Mouse (Mus musculus) heart, embryonic 14.5 days (tissue): ENCODE measurements at regions not wholly inside any gene's neighbourhood (a gene's known extent, or its start where the extent isn't known, plus 50 kb on each side); places are given as distances from the start of the nearest gene placed in this dataset.

Experiments
- ATAC-seq: fragments of 200-750 bp; cut with Nextera tagmentation; 2 replicates; pipeline ENCODE4 v1.8.0; 2017; ENCODE audit warnings: low read depth, moderate TSS enrichment; ENCODE audit not compliant: insufficient number of reproducible peaks, insufficient read depth, low FRiP score
- H3K27ac ChIP-seq, 2 experiments: fragments of 200-500 bp in 1 of 2; fragments of 300-500 bp in 1 of 2; sonication (generic) in 1 of 2; replicated peaks in 1 of 2; 2 replicates each; pipeline ENCODE4 v1.5.1; 2012 to 2014; ENCODE audit warnings: low read depth in 2 of 2, low read length in 2 of 2, control low read depth in 1 of 2, mild to moderate bottlenecking in 1 of 2, mixed read lengths in 1 of 2; ENCODE audit not compliant: control insufficient read depth in 1 of 2, insufficient read depth in 1 of 2
- H3K27me3 ChIP-seq: fragments of 300-500 bp; sonication (generic); 2 replicates; pipeline ENCODE4 v1.6.1; 2014; ENCODE audit warnings: mild to moderate bottlenecking, low read length, control low read depth; ENCODE audit not compliant: control insufficient read depth, insufficient read depth
- H3K36me3 ChIP-seq: fragments of 300-500 bp; sonication (generic); 2 replicates; pipeline ENCODE4 v1.6.1; 2014; ENCODE audit warnings: mild to moderate bottlenecking, control low read depth, low read length, mixed read lengths; ENCODE audit not compliant: control insufficient read depth, insufficient read depth
- H3K4me1 ChIP-seq, 2 experiments: fragments of 200-500 bp in 1 of 2; fragments of 300-500 bp in 1 of 2; sonication (generic) in 1 of 2; 2 replicates each; pipeline ENCODE4 v1.6.1; 2012 to 2014; ENCODE audit warnings: low read length in 2 of 2, control low read depth in 1 of 2, mixed read lengths in 1 of 2; ENCODE audit not compliant: control insufficient read depth in 2 of 2, insufficient read depth in 2 of 2
- H3K4me2 ChIP-seq: fragments of 300-500 bp; sonication (generic); 2 replicates; pipeline ENCODE4 v1.6.1; 2014; ENCODE audit warnings: mild to moderate bottlenecking, low read length
- H3K4me3 ChIP-seq, 2 experiments: fragments of 200-500 bp in 1 of 2; fragments of 300-500 bp in 1 of 2; sonication (generic) in 1 of 2; 2 replicates each; pipeline ENCODE4 v1.5.1; 2012 to 2014; ENCODE audit warnings: low read length in 2 of 2, mild to moderate bottlenecking in 2 of 2, control low read depth in 1 of 2, low read depth in 1 of 2, moderate library complexity in 1 of 2; ENCODE audit not compliant: control insufficient read depth in 1 of 2, insufficient read depth in 1 of 2
- H3K9ac ChIP-seq: fragments of 300-500 bp; sonication (generic); 2 replicates; pipeline ENCODE4 v1.6.1; 2014; ENCODE audit warnings: mild to moderate bottlenecking, low read length
- H3K9me3 ChIP-seq: fragments of 300-500 bp; sonication (generic); 2 replicates; pipeline ENCODE4 v1.6.1; 2016; ENCODE audit warnings: low read length, control low read depth; ENCODE audit not compliant: control insufficient read depth
- WGBS: fragments of 180-500 bp; shearing (Covaris S2); extraction: QIAGEN DNeasy Blood & Tissue Kit; methylation state at CpG from one replicate; pipeline ENCODE4 v1.1.7; 2014; 5-methylcytosine and 5-hydroxymethylcytosine counted together

DNA sequence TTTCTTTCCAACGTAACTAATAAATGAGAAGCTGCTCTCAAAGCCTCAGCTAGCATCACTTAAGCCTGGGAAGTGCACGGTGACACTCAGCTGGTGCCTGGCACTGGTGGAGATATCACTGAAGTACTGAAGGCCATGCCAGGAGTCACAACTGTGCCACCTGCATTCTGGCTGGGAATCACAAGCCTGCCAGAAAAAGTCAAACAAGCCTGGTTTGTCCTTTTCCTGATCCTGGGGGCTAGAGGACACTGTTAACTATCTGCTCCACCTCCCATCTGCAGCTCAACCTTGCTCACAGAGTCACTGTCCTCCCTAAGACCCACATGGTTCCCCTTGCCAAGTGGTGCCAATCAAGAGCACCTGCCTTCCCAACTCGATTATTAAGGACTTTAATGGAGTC lies 135.2 kb upstream of the Car8 start:
- Histone ChIP-seq H3K27ac (no peak overlapping the region), H3K9ac (no peak overlapping the region), H3K4me3 (no peak overlapping the region), H3K9me3 (no peaks in the 10 kb centered on the region), H3K4me1 (peaks cover 0 to 4% of the 10 kb centered on the region in 2 experiments; a peak in 1 of 4 replicates), H3K4me2 (no peak overlapping the region), H3K27me3 (no peaks in the 10 kb centered on the region), H3K36me3 (no peaks in the 10 kb centered on the region)
- ATAC-seq: no peak
- WGBS: 68% methylated on average over 3 of the region's 3 CpGs

DNA sequence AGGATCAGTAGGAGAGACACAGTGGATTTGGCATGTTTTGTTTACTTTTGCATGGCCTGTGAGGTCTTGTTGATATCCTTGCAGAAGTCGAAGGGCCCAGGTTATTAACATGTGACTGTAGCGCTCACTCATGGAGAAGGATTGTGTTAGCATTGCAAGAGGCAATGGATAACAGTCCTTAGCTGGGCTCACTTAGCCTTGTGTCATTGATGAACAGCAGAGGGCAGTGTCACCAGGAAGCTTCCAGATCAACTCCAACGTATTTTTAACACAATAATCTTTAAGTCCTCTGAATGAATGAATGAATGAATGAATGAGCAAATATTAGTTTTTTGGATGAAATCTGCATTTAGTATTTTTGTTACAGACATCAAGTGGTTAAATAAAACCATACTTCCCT lies 133.2 kb upstream of the Car8 start:
- ATAC-seq: no peak
- Histone ChIP-seq H3K9me3 (no peaks in the 10 kb centered on the region), H3K4me3 (no peak overlapping the region), H3K4me1 (peaks cover 0 to 4% of the 10 kb centered on the region in 2 experiments; a peak in 1 of 4 replicates), H3K4me2 (no peak overlapping the region), H3K27ac (no peak overlapping the region), H3K9ac (no peak overlapping the region), H3K27me3 (no peaks in the 10 kb centered on the region), H3K36me3 (no peaks in the 10 kb centered on the region)
- 56% methylated on average over 3 of the region's 3 CpGs for WGBS

DNA sequence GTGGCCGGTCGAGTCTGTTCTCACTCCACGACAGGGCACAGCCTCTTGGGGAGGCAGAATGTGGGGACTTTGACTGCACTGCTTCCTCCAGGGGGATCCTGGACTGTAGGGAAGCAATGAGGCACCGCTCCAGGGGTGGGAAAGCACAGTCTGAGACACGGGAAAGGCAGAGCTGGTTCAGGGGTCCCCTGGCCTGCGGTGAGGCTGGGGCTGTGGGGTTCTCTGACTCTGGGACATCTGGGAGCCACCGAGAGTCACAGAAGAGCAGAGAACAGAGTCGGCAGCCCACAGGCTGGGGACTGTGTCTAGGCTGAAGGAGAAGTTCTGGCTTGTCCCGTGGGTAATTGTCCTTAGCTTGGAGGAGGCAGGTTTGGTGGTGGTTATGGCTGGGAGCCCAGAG lies 131.9 kb upstream of the Car8 start:
- ATAC-seq: no peak
- Histone ChIP-seq H3K4me1 (peaks cover 0 to 4% of the 10 kb centered on the region in 2 experiments; a peak in 1 of 4 replicates), H3K4me3 (no peak overlapping the region), H3K27me3 (no peaks in the 10 kb centered on the region), H3K4me2 (no peak overlapping the region), H3K9ac (no peak overlapping the region), H3K9me3 (no peaks in the 10 kb centered on the region), H3K27ac (no peak overlapping the region), H3K36me3 (no peaks in the 10 kb centered on the region)
- WGBS: 58% methylated on average over 9 of the region's 9 CpGs

DNA sequence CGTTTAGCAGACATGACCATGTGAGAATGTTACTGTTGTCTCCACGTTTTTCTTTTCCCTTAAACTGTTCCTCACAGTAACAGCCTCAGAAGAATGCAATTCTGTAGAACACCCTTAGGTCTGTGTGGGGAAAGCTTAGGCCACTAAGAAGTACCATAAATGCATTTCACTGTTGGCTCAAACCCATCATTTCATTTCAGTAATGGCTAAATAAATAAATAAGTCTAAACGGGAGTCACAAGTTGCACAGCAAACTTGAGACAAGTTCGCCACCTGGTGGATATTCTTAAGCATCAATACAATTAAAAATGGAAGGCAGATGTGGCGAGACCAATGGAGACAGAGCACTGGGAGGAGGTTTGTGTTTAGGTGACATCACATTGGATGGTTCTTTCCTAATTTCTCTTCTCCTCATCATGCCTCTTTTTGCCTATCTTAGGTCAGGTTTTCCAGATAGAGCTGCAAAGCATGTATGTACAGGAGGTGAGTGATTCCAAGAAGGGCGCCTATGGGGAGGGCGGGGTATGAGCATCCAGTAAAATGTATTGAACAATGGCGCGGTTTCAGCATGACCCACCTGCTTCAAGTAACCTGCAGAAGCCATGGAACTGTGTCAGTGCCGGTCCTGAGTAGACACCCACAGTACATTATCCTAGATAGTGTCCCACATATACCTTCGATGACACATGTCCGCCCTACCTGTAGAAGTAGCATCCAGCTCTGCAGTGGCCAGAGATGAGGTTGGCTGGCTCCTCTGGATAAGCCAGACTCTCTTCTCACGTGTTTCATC lies 128.8 kb upstream of the Car8 start:
- Histone ChIP-seq H3K4me2 (no peak overlapping the region), H3K27ac (no peak overlapping the region), H3K4me1 (peaks cover 0 to 2% of the 10 kb centered on the region in 2 experiments; a peak in 1 of 4 replicates), H3K9ac (no peak overlapping the region), H3K36me3 (no peaks in the 10 kb centered on the region), H3K9me3 (no peaks in the 10 kb centered on the region), H3K27me3 (no peaks in the 10 kb centered on the region), H3K4me3 (no peak overlapping the region)
- whole genome bisulfite sequencing: 59% methylated on average over 13 of the region's 13 CpGs
- no peak for ATAC-seq

DNA sequence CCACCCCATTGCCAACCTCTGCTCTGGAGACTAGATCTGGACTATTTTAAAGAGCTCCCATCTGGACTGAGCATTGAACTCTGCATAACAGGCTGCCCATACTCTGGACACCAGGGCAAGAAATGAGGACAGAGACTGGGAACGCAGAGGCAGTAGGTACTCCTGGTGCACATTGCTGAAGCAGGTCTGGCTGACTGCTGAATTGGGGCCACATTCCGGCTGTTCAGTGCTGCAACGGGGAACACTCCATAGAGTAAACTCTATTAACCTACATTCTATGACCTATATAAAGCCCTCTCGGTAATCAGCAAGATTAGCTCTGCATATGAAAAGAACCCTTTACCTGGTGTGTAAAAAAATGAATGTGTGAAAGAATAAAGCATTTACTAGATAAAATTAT lies 128.1 kb upstream of the Car8 start:
- Histone ChIP-seq H3K36me3 (no peaks in the 10 kb centered on the region), H3K27ac (no peak overlapping the region), H3K4me3 (no peak overlapping the region), H3K4me2 (no peak overlapping the region), H3K9ac (no peak overlapping the region), H3K9me3 (no peaks in the 10 kb centered on the region), H3K27me3 (no peaks in the 10 kb centered on the region), H3K4me1 (no peaks in the 10 kb centered on the region)
- ATAC-seq: no peak
- WGBS: 74% methylated on average over 4 of the region's 4 CpGs

DNA sequence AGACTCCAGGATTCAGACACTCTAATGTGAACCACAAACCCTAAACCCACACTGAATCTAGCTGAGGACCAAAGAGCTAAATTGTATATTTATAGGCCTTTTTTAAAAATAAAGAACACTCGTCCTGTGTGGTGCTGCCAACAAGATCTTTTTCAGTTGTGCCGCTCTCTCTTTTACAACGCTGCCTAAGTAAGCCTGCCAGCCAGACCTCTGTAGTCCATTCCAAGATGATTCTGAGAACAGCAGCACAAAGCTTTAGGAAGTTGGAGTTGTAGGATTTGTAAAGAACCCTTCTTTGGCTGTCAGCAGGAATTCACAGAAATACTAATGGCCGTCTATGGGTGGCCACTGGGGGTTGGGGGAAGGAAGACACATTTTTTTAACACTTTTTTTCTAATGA lies 123.6 kb upstream of the Car8 start:
- no peaks in the 10 kb centered on the region for H3K4me1 ChIP-seq
- no peak overlapping the region for H3K4me2 ChIP-seq
- H3K9ac ChIP-seq: no peak overlapping the region
- H3K4me3 ChIP-seq: no peak overlapping the region
- H3K36me3 ChIP-seq: no peaks in the 10 kb centered on the region
- WGBS: 72% methylated on average over 4 of the region's 4 CpGs
- no peaks in the 10 kb centered on the region for H3K9me3 ChIP-seq
- ATAC-seq: no peak
- no peaks in the 10 kb centered on the region for H3K27me3 ChIP-seq
- no peak overlapping the region for H3K27ac ChIP-seq

DNA sequence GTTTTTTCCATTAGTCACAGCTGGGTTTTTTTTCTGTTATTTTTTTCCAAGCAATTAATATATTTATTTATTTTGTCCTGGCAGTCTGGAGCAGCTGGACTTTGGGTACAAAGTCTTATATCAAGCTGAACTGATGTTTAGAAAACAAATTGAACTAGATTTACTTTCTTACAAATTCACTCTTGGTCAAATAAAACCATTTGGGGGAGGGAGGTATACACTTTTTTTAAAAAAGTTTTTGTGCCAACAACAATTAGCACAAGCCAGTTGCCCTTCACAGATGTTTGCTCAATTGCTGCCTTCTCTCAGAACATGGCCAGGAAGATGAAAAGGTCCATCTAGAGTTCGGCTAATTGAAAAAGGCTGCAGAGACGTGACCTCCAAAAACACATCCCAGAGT lies 123.1 kb upstream of the Car8 start:
- H3K9ac ChIP-seq: no peak overlapping the region
- WGBS: 56% methylated on average over 2 of the region's 2 CpGs

DNA sequence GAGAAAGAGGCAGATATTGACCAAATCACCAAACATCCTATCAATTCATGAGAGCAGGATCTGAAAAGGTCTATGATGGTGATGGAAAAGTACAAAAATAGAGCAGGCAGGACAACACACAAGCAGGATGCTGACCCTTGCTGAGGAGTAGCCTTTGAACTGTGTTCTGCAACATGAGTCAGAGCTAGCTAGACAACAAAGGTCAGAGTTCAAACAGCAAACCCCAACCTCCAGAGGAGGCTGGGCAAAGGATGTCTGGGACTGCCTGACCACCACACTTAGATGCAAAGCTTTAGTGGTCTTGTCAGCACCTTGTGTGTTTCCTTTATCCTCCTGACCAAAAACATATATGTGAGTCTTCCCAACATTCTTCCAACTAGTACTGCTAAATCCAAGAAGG lies 122.5 kb upstream of the Car8 start:
- Histone ChIP-seq H3K36me3 (no peaks in the 10 kb centered on the region), H3K27me3 (no peaks in the 10 kb centered on the region), H3K4me3 (no peak overlapping the region), H3K9ac (no peak overlapping the region), H3K4me1 (no peaks in the 10 kb centered on the region), H3K4me2 (no peak overlapping the region), H3K27ac (no peak overlapping the region), H3K9me3 (no peaks in the 10 kb centered on the region)
- no peak for ATAC-seq

More for the DNA sequence above, 123.1 kb upstream of the Car8 start:
- no peaks in the 10 kb centered on the region for H3K4me1 ChIP-seq
- ATAC-seq: no peak
- no peaks in the 10 kb centered on the region for H3K36me3 ChIP-seq
- no peak overlapping the region for H3K4me3 ChIP-seq
- H3K9me3 ChIP-seq: no peaks in the 10 kb centered on the region
- H3K27ac ChIP-seq: no peak overlapping the region
- H3K4me2 ChIP-seq: no peak overlapping the region
- H3K27me3 ChIP-seq: no peaks in the 10 kb centered on the region
